Mouse (Mus musculus) right cerebral cortex, postnatal 25 days (tissue): ENCODE results near the gene Fst.

Source experiments
- DNase-seq: peaks from one replicate; pipeline ENCODE4 v3.0.0; 2022

The Fst gene

GRCm38 (mm10) chr13:114458886-114459700 lies at the start of gene Fst:
Fst (minus strand) TSS chr13:114458951.
- DNase-seq = no peak

DNA sequence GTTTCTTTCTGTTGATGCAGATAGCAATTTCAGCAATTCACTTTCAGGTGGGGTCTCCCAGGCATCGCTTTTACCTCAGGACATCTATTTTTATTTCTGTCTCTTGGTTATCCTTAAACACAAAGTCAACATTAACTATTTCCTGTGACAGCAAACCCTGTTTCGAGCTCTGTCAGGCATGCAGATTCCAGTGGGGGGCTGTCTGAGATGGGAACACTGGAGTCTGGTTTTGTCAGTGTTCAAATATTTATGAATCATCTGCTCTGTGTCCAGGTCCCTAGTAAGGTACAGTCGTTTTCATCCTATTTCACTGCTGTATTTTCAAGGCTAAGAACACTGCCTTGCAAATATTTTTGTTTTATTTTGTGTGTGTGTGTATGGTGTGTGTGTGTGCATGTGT lies 35.1 kb upstream of the Fst start:
- DNase-seq = no peak

GRCm38 (mm10) chr13:114488178-114488577 lies 29.4 kb upstream of the Fst start:
- DNase-seq = no peak

DNA sequence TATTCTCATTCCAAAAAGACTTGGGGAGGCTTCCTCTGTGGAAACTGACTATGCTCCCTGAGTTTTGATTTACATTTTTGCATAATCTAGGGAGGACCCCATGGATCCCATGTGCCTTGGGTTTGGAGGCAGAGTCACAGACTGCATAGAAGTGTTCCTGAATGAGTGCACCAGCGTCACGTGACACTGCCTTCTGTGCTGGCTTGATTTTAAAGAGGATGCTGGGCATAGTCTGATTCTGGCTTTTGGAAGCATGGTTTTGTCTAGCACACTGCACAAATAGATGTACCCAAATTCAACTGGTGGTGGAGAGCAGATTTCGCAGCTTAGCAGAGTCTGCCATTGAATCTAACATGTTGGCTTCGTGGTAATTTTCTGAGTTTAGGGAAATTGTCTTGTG lies 19.6 kb upstream of the Fst start:
- DNase-seq = no peak

GRCm38 (mm10) chr13:114469945-114470344 lies 11.2 kb upstream of the Fst start:
- DNase-seq = no peak

GRCm38 (mm10) chr13:114466269-114466919 lies 7.6 kb upstream of the Fst start:
- DNase-seq = no peak

DNA sequence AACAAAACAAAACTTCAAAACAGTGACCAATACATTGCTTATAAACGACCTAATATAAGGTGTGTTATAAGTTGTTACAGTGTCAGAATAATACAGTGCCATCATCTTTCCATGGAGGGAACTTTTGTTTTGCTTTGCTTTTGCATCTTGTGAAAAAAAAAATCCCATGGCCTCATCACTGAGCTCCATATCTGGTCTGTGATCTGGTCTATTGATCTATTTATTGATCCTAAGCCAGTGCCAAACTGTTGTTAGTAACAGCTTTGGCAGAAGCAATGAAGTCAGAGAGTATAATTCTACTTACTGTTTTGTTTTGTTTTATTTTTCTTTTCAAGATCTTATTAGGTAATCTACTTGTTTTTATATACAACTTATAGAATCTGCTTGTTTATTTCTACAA lies 6.6 kb upstream of the Fst start:
- DNase-seq = no peak

DNA sequence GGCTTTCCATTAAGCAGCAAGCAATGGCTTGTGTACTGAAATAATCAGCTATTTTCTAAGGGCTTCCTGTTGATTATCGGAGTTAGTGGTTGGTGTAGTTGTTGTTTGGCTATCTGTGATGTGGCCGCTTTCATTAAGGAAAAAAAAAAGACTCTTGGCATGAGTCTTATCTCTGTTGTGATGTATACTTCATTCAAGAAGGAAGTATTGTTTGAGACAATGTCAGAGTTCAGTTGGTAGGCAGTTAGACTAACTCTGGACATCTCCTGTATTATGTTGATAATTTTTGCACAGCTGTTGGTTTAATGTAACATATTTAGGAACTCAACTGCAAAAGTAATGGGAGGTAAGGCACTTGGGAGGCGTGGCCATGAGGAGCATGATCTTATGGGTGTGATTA lies 6.1 kb upstream of the Fst start:
- DNase-seq = no peak

DNA sequence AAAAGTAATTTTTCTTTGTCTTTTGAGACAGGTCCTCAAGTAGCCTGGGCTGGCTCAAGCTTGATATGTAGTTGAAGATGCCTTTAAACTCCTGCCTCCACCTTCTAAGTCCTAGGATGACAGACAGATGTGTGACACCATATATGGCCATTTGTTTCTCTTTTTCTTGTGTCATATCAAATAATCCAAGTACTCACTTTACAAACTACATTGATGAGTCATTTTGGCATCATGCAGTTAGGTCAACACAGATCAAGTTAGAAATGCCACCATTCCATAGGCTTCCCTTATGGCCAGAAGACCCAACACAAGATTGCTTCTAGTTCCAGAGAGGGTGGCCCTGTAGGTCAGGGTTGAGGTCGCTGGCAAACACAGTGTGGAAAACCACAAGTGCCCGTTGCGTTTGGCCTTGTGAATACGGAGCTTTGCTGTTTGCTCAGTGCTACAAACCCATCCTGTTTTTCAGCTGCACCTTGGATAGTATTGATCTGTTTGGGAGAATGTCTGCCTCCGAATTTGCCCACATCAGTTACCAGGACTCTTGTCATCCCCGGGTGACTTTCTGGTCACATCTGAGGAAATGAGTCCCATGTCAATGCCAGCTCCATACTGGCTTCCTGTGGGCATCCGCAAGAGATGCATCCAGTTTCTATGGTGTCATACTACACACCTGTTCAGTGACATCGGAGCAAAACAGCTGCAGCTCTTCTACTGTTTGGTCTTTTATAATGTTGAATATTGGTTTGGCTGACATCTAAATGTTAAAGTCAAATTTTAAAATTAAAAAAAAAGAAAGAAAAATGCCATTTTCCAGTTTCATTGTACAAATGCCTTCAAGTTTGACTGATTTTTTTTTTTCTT lies 4.0 kb upstream of the Fst start:
- DNase-seq = no peak

GRCm38 (mm10) chr13:114460306-114460892 lies 1.6 kb upstream of the Fst start:
- DNase-seq = no peak

GRCm38 (mm10) chr13:114459701-114460160 lies 980 bp upstream of the Fst start:
- DNase-seq = no peak

- peak; percentile 42 for DNase-seq
These were observed 363 bp downstream of the Fst start for GRCm38 (mm10) chr13:114458291-114458885.

DNA sequence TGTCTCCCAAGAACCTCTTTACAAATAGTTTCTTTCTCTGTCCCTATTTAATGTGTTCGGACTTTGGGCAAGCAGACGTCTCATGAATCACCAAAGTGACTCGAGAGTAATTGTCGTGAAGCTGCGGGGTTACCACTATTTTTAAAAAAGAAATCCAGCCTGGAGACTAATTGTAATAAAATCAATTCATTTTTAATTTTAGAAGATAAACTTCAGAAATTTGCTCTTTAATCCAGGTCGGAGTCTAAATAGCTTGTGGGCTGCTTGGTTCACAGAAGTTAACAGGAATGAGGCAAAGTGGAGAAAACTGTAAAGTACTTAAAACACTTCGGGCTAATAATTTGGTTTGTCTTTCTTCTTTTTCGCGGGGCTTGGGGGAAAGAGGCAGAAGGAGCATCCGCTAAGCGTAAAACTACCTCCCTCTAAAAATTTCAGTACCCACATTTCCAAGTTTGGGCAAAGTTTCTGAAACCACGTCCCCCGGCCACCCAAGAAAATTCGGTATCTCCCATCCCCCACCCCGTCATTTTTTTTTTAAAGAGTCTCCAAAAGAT lies 1.1 kb downstream of the Fst start:
- no peak for DNase-seq

- no peak for DNase-seq
These were observed 1.8 kb downstream of the Fst start for GRCm38 (mm10) chr13:114456766-114457566.

GRCm38 (mm10) chr13:114456224-114456623 lies 2.5 kb downstream of the Fst start:
- DNase-seq = no peak

DNA sequence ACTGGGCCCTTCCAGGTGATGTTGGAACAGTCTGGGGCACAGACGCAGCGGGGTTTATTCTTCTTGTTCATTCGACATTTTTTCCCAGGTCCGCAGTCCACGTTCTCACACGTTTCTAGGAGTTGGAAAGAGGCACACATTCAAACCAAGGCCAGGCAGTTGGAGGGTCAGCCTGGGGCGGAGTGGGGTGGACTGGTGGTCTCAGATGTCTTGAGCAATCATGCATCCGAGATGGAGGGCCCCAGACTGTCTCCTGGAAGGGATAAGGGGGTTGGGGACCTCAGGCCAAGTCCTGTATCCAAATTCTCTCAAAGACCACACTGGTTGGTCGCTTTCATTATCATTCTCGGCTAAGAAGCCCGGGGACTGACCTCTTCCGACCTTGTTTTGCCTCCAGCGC lies 3.0 kb downstream of the Fst start:
- DNase-seq = no peak

DNA sequence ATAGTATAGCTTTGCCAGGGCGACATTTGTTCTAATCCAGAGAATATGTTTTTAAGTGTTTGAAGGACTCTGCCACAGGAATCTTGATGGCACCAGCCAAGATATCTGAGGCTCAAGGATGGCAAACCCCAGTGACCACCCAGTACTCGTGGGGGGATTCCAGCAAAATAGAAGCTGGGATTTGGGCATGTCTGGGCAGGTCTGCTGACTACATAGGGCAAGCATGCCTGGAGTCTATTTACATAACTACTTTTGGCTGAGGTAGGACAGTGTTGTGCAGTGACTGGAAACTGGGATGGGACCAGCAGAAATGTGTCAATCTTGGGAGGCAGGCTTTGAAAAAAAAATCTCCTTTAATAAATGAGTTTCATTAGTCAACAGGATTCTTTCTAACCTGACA lies 11.5 kb downstream of the Fst start:
- DNase-seq = no peak

GRCm38 (mm10) chr13:114432491-114432890 lies 26.3 kb downstream of the Fst start:
- no peak for DNase-seq

GRCm38 (mm10) chr13:114425230-114425629 lies 33.5 kb downstream of the Fst start:
- no peak for DNase-seq

GRCm38 (mm10) chr13:114420235-114420634 lies 38.5 kb downstream of the Fst start:
- no peak for DNase-seq

DNA sequence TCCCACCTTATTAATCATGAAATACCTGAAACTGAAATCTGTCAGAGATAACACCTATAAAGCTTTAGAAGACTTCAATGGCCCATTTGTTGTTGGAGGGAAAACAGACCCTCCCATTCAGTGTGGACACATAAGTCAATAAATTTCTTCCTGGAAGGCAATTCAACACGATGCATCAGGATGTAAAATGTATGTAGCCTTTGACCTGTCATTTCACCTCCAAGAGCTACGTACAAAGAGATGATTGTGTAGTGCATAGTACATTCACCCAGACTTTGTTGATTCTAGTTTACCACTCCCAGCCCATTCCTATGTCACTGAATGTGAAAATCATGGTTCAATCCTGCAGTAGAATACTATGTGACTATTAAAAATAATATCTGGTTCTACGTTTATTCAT lies 39.4 kb downstream of the Fst start:
- DNase-seq = no peak
